In the genomic region with DNA sequence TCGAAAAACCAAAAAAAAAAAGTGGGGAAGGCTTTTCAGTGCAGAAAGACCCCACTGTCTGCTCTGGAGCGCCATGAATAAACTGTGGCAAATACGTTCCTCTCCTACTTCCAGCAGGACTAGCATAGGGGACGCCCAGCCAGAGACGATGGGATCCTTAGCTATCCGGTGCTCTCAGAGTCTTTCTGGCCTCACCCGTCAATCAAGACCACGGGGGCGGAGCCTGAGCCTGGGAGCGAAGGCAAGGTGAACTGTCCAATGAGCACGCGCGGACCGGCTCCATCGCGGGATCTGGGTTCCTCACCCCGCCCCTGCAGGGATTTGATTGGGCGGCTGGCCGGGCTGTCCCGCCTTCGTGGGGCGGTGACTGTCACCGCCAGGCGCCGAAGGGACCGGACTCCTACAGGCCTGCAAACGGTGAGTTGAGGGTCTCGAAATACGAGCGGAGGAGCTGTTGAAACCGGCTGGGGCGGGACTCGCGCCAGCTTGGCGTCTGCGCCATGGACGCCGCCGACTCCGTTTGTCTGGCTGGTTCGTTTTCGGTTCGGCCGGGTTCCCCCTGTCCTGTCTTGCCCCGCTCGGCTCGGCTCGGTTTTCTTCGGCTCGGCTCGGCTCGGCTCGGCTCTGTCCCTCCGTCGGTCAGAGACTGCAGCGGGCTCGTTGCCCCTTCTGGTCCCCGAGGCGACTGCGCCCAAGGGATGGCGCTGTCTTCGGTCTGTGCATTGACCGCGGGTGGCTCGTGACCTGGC, we compare ENCODE assay signal across 8 mouse cellular contexts. TPM values are rescaled to one million over a fixed set of nuclear protein-coding genes. Genes with fewer than 3 reads are reported as not detected.
A peak's percentile ranks its signal among the peaks of the same experiment; 100 is the strongest.
DNase-seq lines count a peak whose midpoint lies in the region; ATAC-seq and TF ChIP-seq lines count a peak whose summit lies in the region.

A gene (plus strand): TSS at position 350 of the 749 bp plus-strand sequence.

- peak within 1 kb of the TSS; percentile 74 for H3K9ac ChIP-seq in MEL (ENCODE audit: control insufficient read depth, low read depth, low read length, poor library complexity, severe bottlenecking)
- H3K9ac ChIP-seq in lung, embryonic 16.5 days (ENCODE audit: low read length) = peak within 1 kb of the TSS; percentile 90

- peak; percentile 96 to 98 for ATAC-seq in hematopoietic stem cell, adult 5-6 weeks (replicated peaks in 1 of 2; ENCODE audit: insufficient read depth in 1 of 2, low FRiP score in 2 of 2, low TSS enrichment in 1 of 2, low read depth in 1 of 2, poor library complexity in 2 of 2, severe bottlenecking in 2 of 2)
- peak; percentile 99 for ATAC-seq in lung, embryonic 16.5 days (ENCODE audit: low read depth)

- peak within 1 kb of the TSS; percentile 68 to 71 for H3K4me3 ChIP-seq in MEL (ENCODE audit: control insufficient read depth in 1 of 2, insufficient read depth in 1 of 2, low read depth in 2 of 2, low read length in 2 of 2)
- peak within 1 kb of the TSS; percentile 89 for H3K4me3 ChIP-seq in cerebellum, adult 2 months (replicated peaks; ENCODE audit: insufficient read depth, low read depth, low read length)
- peak within 1 kb of the TSS; percentile 77 for H3K4me3 ChIP-seq in lung, embryonic 16.5 days (ENCODE audit: low read length)

- TF ChIP-seq EP300 in MEL (IDR thresholded peaks at IDR 0.05; ENCODE audit: low read depth in 1 of 2, low read length in 2 of 2) = 0 out of 4 replicates have a peak, but pooled peaks of 1 of the 2 experiments have one; percentile 6

- H3K79me2 ChIP-seq in MEL (ENCODE audit: control insufficient read depth, insufficient read depth, low read length, poor library complexity) = peaks cover 8% of the 10 kb centered on the region

- peak; percentile 98 to 99 for TF ChIP-seq POLR2A in MEL (IDR thresholded peaks at IDR 0.05; ENCODE audit: control insufficient read depth in 1 of 2, insufficient read depth in 1 of 2, low read depth in 1 of 2, low read length in 2 of 2, poor library complexity in 1 of 2)
- TF ChIP-seq POLR2A in cerebellum, adult 2 months (IDR thresholded peaks at IDR 0.05; ENCODE audit: borderline replicate concordance, insufficient read depth, low read length) = peak; percentile 92

- no peaks in the 10 kb centered on the region for H3K27me3 ChIP-seq in MEL (ENCODE audit: control insufficient read depth in 1 of 2, insufficient read depth in 2 of 2, low read length in 2 of 2)
- no peaks in the 10 kb centered on the region for H3K27me3 ChIP-seq in cerebellum, adult 2 months (ENCODE audit: control insufficient read depth, insufficient read depth, low read length)
- H3K27me3 ChIP-seq in lung, embryonic 16.5 days (ENCODE audit: control insufficient read depth, insufficient read depth, low read depth, low read length) = no peaks in the 10 kb centered on the region

- TF ChIP-seq CTCF in MEL (IDR thresholded peaks at IDR 0.05 in 2 of 3, conservative IDR thresholded peaks at IDR 0.05 in 1 of 3; ENCODE audit: control insufficient read depth in 1 of 3, insufficient read depth in 1 of 3, low read depth in 2 of 3, low read length in 3 of 3, poor library complexity in 1 of 3, severe bottlenecking in 1 of 3) = peak in 2 of 3 experiments; percentile 44 to 55; a peak in 5 of 6 replicates
- TF ChIP-seq CTCF in cerebellum, adult 2 months (IDR thresholded peaks at IDR 0.05; ENCODE audit: borderline replicate concordance, insufficient read depth, low read depth, low read length) = 0 out of 2 replicates have a peak, but pooled peaks have one; percentile 8

- WGBS in cerebellum, adult 2 months = under 1% methylated on average over 65 of the region's 65 CpGs
- 1% methylated on average over 65 of the region's 65 CpGs for WGBS in lung, embryonic 16.5 days

- H3K27ac ChIP-seq in MEL (ENCODE audit: control insufficient read depth, low read depth, low read length) = peak within 1 kb of the TSS; percentile 62
- peak within 1 kb of the TSS; percentile 92 for H3K27ac ChIP-seq in cerebellum, adult 2 months (ENCODE audit: insufficient read depth, low read length)
- H3K27ac ChIP-seq in lung, embryonic 16.5 days (ENCODE audit: low read length) = peak within 1 kb of the TSS; percentile 92

- DNase-seq in MEL (ENCODE audit: low read depth, low spot score) = peak; percentile 100
- DNase-seq in cerebellum, adult 2 months = peak; percentile 99
- peak; percentile 98 for DNase-seq in forelimb bud, embryonic 11.5 days (ENCODE audit: low read depth, low spot score)
- peak; percentile 93 for DNase-seq in layer of hippocampus, adult 9-10 months (ENCODE audit: low spot score)
- peak; percentile 98 for DNase-seq in ovary, postnatal 10 days (ENCODE audit: low spot score)
- DNase-seq in thymus, postnatal 10 days (ENCODE audit: low spot score in 2 of 2) = peak; percentile 98 to 99

- peak within 1 kb of the TSS; percentile 89 for H3K4me2 ChIP-seq in lung, embryonic 16.5 days (ENCODE audit: low read depth, low read length)

- peaks cover 3 to 14% of the 10 kb centered on the region in 2 experiments; a peak in 2 of 4 replicates for H3K4me1 ChIP-seq in MEL (ENCODE audit: control insufficient read depth in 1 of 2, insufficient read depth in 2 of 2, low read length in 2 of 2)
- H3K4me1 ChIP-seq in cerebellum, adult 2 months (ENCODE audit: control insufficient read depth, insufficient read depth, low read length) = peaks cover 2% of the 10 kb centered on the region; the same call in 1 of the 2 replicates
- peaks cover 14% of the 10 kb centered on the region for H3K4me1 ChIP-seq in lung, embryonic 16.5 days (replicated peaks; ENCODE audit: control insufficient read depth, insufficient read depth, low read length)

- no peaks in the 10 kb centered on the region for H3K9me3 ChIP-seq in MEL (replicated peaks; ENCODE audit: insufficient read depth, low read length)
- H3K9me3 ChIP-seq in lung, embryonic 16.5 days (ENCODE audit: control insufficient read depth, low read length) = no peaks in the 10 kb centered on the region

- TF ChIP-seq RAD21 in MEL (IDR thresholded peaks at IDR 0.05; ENCODE audit: low read depth, low read length) = no peak; the same call in 1 of the 2 replicates

- peaks cover 0 to 2% of the 10 kb centered on the region in 2 experiments; a peak in 1 of 4 replicates for H3K36me3 ChIP-seq in MEL (ENCODE audit: control insufficient read depth in 1 of 2, insufficient read depth in 2 of 2, low read length in 2 of 2)
- peaks cover 2% of the 10 kb centered on the region; the same call in 1 of the 2 replicates for H3K36me3 ChIP-seq in lung, embryonic 16.5 days (ENCODE audit: control insufficient read depth, insufficient read depth, low read length)

TF ChIP-seq in MEL, 35 proteins besides CTCF, POLR2A, EP300 and RAD21 (continues in another document):
- TF ChIP-seq BHLHE40 (IDR thresholded peaks at IDR 0.05; ENCODE audit: borderline replicate concordance, low read depth, low read length) = 0 out of 2 replicates have a peak, but pooled peaks have one; percentile 8
- 0 out of 2 replicates have a peak, but pooled peaks have one; percentile 34 for TF ChIP-seq CHD1 (IDR thresholded peaks at IDR 0.05; ENCODE audit: low read depth, low read length)
- TF ChIP-seq TBP (IDR thresholded peaks at IDR 0.05; ENCODE audit: low read depth, low read length) = peak; percentile 87
- TF ChIP-seq RCOR1 (IDR thresholded peaks at IDR 0.05; ENCODE audit: low read depth, low read length) = peak; percentile 35; the same call in 1 of the 2 replicates
- TF ChIP-seq MYC (IDR thresholded peaks at IDR 0.05; ENCODE audit: low read depth, low read length) = peak; percentile 49; the same call in 1 of the 2 replicates
- peak; percentile 72 for TF ChIP-seq USF1 (IDR thresholded peaks at IDR 0.05; ENCODE audit: low read depth, low read length)
- no peak for TF ChIP-seq GABPA (IDR thresholded peaks at IDR 0.05; ENCODE audit: low read depth, low read length)
- TF ChIP-seq TAL1 (IDR thresholded peaks at IDR 0.05; ENCODE audit: low read length) = no peak
- peak; percentile 72 for TF ChIP-seq NRF1 (IDR thresholded peaks at IDR 0.05; ENCODE audit: insufficient read depth, low read depth, low read length, poor library complexity, severe bottlenecking)
- no peak for TF ChIP-seq ZKSCAN1 (IDR thresholded peaks at IDR 0.05; ENCODE audit: low read depth, low read length)
- TF ChIP-seq POLR2AphosphoS2 (IDR thresholded peaks at IDR 0.05; ENCODE audit: low read length) = peak; percentile 98
- TF ChIP-seq JUND (IDR thresholded peaks at IDR 0.05; ENCODE audit: low read depth, low read length) = no peak
- no peak for TF ChIP-seq MEF2A (IDR thresholded peaks at IDR 0.05; ENCODE audit: extremely low read depth, insufficient replicate concordance, low read depth, low read length, poor library complexity, severe bottlenecking)
- no peak for TF ChIP-seq GATA1 (IDR thresholded peaks at IDR 0.05; ENCODE audit: low read depth, low read length)
- 0 out of 2 replicates have a peak, but pooled peaks have one; percentile 12 for TF ChIP-seq E2F4 (IDR thresholded peaks at IDR 0.05; ENCODE audit: borderline replicate concordance, low read depth, low read length)
- TF ChIP-seq MAX (IDR thresholded peaks at IDR 0.05; ENCODE audit: low read length) = peak; percentile 76
- no peak for TF ChIP-seq ZC3H11A (IDR thresholded peaks at IDR 0.05; ENCODE audit: low read depth, low read length)
- TF ChIP-seq MXI1 (IDR thresholded peaks at IDR 0.05; ENCODE audit: low read depth, low read length) = peak; percentile 81
- TF ChIP-seq SIN3A (IDR thresholded peaks at IDR 0.05; ENCODE audit: low read length) = peak; percentile 87
- no peak for TF ChIP-seq USF2 (IDR thresholded peaks at IDR 0.05; ENCODE audit: borderline replicate concordance in 1 of 2, insufficient read depth in 1 of 2, low read depth in 1 of 2, low read length in 2 of 2)
- TF ChIP-seq UBTF (IDR thresholded peaks at IDR 0.05; ENCODE audit: borderline replicate concordance, insufficient read depth, low read depth, low read length) = 0 out of 2 replicates have a peak, but pooled peaks have one; percentile 58
- TF ChIP-seq HCFC1 (IDR thresholded peaks at IDR 0.05; ENCODE audit: low read depth, low read length) = peak; percentile 84
- TF ChIP-seq ELF1 (IDR thresholded peaks at IDR 0.05; ENCODE audit: low read depth, low read length) = peak; percentile 61; the same call in 1 of the 2 replicates
- TF ChIP-seq POLR2AphosphoS5 (IDR thresholded peaks at IDR 0.05; ENCODE audit: borderline replicate concordance, low read depth, low read length) = no peak
- peak; percentile 72 for TF ChIP-seq KAT2A (conservative IDR thresholded peaks at IDR 0.05; ENCODE audit: low read depth, low read length)
- TF ChIP-seq ZMIZ1 (IDR thresholded peaks at IDR 0.05; ENCODE audit: low read depth, low read length) = peak; percentile 97

RNA-seq across cellular contexts. Expression of the gene that starts here (rescaled TPM):
- total RNA-seq in MEL (2012; rRNA removed) = 80.2 and 103 TPM in 2 replicates
- 100 to 1,000 TPM in 1 of 2 experiments, not detected in 1; 146 TPM for polyA plus RNA-seq in MEL (2012; ENCODE audit: insufficient read depth in 1 of 2, insufficient read length in 2 of 2, low read depth in 1 of 2, low replicate concordance in 2 of 2, missing spikeins in 1 of 2)
- 115 and 150 TPM in 2 replicates for polyA plus RNA-seq in cerebellum, adult 2 months (2012; rRNA removed)
- total RNA-seq in hematopoietic stem cell, adult 5-6 weeks (2017) = 10.4 and 26.5 TPM in 2 replicates
- 84.6 and 85.1 TPM in 2 replicates for polyA plus RNA-seq in lung, embryonic 16.5 days (2015; fragmentation: Nextera tagmentation; extraction: Ambion mirVana)

Comparison
In these comparisons a context has a peak if more than half of its experiments do, and no peak if none do; other contexts are left out.
1. Peak in every context shown above with its lines: DNase-seq, ATAC-seq, H3K4me3 ChIP-seq and H3K27ac ChIP-seq.